Mouse (Mus musculus): ENCODE data around the gene Galk1. TPM values are rescaled to one million over a fixed set of nuclear protein-coding genes. Genes with fewer than 3 reads are reported as not detected.
"Not testable (repeated sequence)": the region's sequence is repeated elsewhere in the genome, so short reads cannot be mapped to it uniquely, and the experiment has no call there.

Gene Galk1
- polyA plus RNA-seq, 1 experiment from 2014 or later, result 65.5 TPM

DNA sequence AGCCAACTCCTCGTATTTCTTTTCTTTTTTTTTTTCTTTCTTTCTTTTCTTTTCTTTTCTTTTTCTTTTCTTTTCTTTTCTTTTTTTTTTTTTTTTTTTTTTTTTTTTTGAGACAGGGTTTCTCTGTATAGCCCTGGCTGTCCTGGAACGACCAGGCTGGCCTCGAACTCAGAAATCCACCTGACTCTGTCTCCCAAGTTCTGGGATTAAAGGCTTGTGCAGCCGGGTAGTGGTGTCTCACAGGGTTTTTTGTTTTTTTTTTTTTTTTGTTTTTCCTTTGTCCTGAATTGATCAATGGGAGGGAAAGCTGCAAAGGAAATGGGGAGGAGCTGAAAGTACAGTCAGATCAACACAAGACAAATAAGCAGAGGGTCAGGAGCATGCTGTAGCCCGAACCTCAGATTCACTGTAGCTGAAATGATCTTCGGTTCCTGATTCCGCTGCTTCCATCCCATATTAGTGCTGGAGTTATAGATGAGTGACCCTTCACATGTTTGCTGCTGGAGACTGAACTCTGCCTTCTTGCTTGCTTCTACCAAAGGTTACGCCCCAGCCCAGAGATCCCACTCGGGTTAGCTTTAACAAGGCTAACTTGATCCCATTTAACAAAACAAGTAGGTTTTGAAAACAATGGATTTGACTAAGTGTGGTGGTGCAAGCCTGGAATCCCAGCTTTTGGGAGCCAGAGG lies 15.8 kb upstream of the Galk1 start:
- Histone ChIP-seq H3K4me3 (no peak overlapping the region), H3K36me3 (no peaks in the 10 kb centered on the region), H3K4me2 (no peak overlapping the region), H3K9ac (no peak overlapping the region), H3K4me1 (replicated peaks) (peaks cover 27% of the 10 kb centered on the region), H3K9me3 (no peaks in the 10 kb centered on the region), H3K27me3 (no peaks in the 10 kb centered on the region), H3K27ac (no peak overlapping the region)
- no peak for ATAC-seq (ENCODE audit: low FRiP score)
- WGBS, result 77% methylated on average over 9 of the region's 9 CpGs

DNA sequence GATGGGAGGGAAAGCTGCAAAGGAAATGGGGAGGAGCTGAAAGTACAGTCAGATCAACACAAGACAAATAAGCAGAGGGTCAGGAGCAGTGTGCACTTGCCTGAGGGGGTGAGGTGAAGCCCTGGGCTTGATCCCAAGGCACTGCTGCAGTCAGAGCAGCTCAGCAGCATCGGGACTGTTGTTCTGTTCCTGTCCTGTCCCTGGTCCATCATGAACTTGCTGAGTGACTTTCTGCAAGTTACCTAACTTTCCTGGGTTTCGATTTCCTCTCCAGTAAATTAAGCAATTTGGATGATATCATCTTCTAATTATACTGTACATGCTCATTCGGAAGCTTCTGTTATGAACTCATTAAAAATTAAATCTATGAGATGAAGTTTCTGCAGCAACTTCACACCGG lies 15.2 kb upstream of the Galk1 start, which contains the start of gene H3f3b:
H3f3b (minus strand) TSS at position 207 of the 400 bp plus-strand sequence.
- no peak within 1 kb of the TSS for H3K4me2 ChIP-seq
- no peak within 1 kb of the TSS for H3K27ac ChIP-seq
- H3K9me3 ChIP-seq, result no peaks in the 10 kb centered on the region
- no peak within 1 kb of the TSS for H3K9ac ChIP-seq
- H3K36me3 ChIP-seq, result no peaks in the 10 kb centered on the region
- no peaks in the 10 kb centered on the region for H3K27me3 ChIP-seq
- 83% methylated on average over 4 of the region's 4 CpGs for WGBS
- ATAC-seq (ENCODE audit: low FRiP score), result no peak
- peaks cover 23% of the 10 kb centered on the region for H3K4me1 ChIP-seq (replicated peaks)
- no peak within 1 kb of the TSS for H3K4me3 ChIP-seq

DNA sequence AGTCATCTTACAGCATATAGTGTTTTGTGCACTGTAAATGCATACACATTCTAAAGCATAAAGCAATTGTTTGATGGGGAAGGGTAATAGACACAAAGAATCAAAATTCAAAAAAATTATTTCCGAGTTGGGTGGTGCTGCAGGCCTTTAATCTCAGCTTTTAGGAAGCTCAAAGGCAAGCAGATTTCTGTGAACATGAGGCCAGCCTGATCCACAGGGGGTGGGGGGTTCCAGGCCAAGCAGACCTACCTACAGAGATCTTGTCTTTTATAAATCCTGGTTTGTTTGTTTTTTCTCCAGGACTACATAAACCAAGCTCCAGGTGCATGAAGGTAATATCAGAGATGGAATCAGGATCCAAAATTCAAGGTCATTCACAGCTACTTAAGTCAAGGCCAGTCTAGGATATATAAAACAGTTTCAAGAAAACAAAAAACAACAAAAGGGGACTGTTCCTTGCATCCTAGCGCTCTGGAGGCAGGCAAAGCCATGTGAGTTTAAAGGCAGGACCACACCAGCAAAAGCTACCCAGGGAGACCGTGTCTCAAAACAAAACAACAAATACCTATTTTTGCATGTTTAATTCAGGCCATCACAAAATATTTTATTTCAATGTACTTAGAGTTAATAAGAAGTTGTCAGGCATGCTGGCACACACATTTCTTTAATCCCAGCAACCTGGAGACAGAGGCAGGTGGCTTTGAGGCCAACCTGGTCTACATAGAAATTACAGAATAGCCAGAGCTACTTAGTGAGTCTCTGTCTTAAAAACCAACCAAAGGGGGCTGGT lies 12.7 kb upstream of the Galk1 start:
- no peak for ATAC-seq (ENCODE audit: low FRiP score)
- H3K36me3 ChIP-seq, result peaks cover 17% of the 10 kb centered on the region

DNA sequence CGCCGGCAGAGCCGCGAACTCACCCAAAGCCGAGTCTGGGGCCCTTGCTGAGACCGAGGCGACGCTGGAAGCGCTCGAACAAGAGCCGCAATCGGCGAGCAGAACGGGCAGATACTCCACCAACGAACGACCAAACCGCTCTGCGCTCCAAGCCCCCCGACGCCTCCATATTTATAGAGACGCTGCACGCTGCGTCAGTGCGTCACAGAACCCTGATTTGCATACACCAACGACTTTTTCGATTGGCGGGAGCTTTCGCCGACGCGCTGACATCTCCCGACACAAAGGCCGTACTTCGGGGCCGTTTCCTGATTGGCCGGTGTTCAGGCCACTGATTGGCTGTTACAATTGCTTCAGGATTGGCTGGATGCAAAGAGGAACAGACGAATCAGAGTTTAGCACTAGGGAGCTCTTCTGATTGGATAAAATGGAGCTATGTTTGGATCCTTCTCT lies 11.9 kb upstream of the Galk1 start:
- H3K36me3 ChIP-seq, result peaks cover 21% of the 10 kb centered on the region
- H3K27ac ChIP-seq, result peak overlapping the region; percentile 100
- H3K9me3 ChIP-seq, result no peaks in the 10 kb centered on the region
- H3K4me2 ChIP-seq, result peak overlapping the region; percentile 86
- H3K9ac ChIP-seq, result peak overlapping the region; percentile 100
- no peaks in the 10 kb centered on the region for H3K27me3 ChIP-seq
- peaks cover 24% of the 10 kb centered on the region for H3K4me1 ChIP-seq (replicated peaks)
- peak; percentile 95 for ATAC-seq (ENCODE audit: low FRiP score)
- WGBS, result under 1% methylated on average over 36 of the region's 37 CpGs
- peak overlapping the region; percentile 96 for H3K4me3 ChIP-seq

More for the DNA sequence above, 12.7 kb upstream of the Galk1 start:
- Histone ChIP-seq H3K27me3 (no peaks in the 10 kb centered on the region), H3K4me1 (replicated peaks) (peaks cover 23% of the 10 kb centered on the region), H3K4me3 (no peak overlapping the region), H3K9ac (no peak overlapping the region), H3K9me3 (no peaks in the 10 kb centered on the region), H3K4me2 (no peak overlapping the region), H3K27ac (peak overlapping the region; percentile 68)
- 93% methylated on average over 3 of the region's 3 CpGs for WGBS

DNA sequence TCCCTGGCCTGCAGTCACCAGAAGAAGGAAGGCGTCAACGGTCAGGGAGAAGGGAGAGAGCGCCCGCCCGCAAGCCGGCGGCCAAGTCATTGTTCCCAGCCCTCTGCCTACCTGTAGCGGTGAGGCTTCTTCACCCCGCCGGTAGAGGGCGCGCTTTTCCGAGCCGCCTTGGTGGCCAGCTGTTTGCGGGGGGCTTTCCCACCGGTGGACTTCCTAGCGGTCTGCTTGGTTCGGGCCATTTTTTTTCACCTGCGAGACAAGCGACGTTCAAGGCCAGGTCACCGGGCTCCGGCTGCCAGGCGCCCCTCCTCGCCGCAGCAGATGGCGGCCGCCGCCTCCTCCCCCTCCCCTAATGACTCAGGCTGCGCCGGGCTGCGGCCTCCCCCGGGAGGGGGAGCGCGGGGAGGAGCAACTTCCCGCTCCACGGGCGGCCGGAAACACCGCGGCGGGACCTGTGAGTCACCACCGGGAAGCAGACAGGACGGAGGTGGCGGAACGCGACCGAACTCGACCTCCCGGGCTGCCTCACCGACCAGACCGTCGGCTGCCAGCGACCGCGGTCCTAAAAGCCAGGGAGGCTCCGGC lies 11.3 kb upstream of the Galk1 start:
- peak; percentile 71 for ATAC-seq (ENCODE audit: low FRiP score)
- WGBS, result under 1% methylated on average over 55 of the region's 57 CpGs
- peaks cover 21% of the 10 kb centered on the region for H3K36me3 ChIP-seq

DNA sequence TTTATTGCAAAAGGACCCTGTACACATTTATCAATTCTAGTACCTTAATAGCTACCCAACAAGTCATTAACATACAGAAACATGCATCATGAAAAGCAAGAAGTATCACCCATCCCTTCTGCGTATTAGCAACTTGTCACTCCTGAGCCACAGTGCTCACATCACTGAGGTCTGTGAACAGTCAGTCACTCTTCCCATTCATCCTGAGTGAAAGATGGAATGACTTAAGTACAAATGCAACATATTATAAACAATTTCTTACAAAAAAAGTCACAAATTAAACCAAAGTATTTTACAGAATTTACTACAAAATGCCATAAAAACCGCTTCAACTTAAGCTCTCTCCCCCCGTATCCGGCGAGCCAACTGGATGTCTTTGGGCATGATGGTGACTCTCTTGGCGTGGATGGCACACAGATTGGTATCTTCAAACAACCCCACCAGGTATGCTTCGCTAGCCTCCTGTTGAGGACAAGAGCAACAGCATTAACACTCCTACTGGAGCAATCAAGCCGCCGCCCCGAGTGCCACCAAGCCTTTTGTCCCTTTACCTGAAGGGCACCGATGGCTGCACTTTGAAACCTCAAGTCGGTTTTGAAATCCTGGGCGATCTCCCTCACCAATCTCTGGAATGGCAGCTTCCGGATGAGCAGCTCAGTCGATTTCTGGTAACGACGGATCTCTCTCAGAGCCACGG lies 10.7 kb upstream of the Galk1 start:
- peak overlapping the region; percentile 96 for H3K4me3 ChIP-seq
- WGBS, result 8% methylated on average over 18 of the region's 18 CpGs
- H3K4me1 ChIP-seq (replicated peaks), result peaks cover 22% of the 10 kb centered on the region
- peaks cover 21% of the 10 kb centered on the region for H3K36me3 ChIP-seq
- H3K27ac ChIP-seq, result peak overlapping the region; percentile 100
- not testable (repeated sequence) for H3K9me3 ChIP-seq; H3K27me3 ChIP-seq; ATAC-seq (ENCODE audit: low FRiP score)
- peak overlapping the region; percentile 86 for H3K4me2 ChIP-seq
- peak overlapping the region; percentile 100 for H3K9ac ChIP-seq

More for the DNA sequence above, 11.3 kb upstream of the Galk1 start:
- Histone ChIP-seq H3K9ac (peak overlapping the region; percentile 100), H3K9me3 (no peaks in the 10 kb centered on the region), H3K27ac (peak overlapping the region; percentile 100), H3K4me3 (peak overlapping the region; percentile 96), H3K4me1 (replicated peaks) (peaks cover 22% of the 10 kb centered on the region), H3K4me2 (peak overlapping the region; percentile 86), H3K27me3 (no peaks in the 10 kb centered on the region)

DNA sequence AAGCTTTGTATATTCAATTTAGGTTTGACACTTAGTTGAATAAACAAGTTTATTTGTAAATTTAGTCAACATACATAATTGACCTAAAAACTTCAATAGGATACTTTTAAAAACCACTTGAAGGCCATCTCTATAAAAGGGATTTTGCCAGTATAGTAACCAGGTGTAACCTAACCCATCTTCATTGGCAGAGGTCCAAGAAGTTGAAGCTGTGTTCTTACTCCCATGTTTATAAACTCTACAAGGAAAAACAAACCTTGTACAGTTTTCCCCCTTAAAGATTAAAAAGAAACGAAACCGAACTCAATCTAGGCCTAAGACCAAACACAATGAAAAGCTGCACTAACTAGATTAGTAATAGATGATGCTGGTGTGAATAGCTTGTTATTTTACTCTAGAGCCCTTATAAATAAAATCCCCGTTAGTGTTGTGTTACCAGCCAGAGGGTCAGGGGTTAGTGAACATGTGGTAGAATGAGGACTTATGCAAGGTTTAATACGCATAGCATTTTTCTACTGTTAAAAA lies 9.8 kb upstream of the Galk1 start:
- no peak for ATAC-seq (ENCODE audit: low FRiP score)
- Histone ChIP-seq H3K9me3 (no peaks in the 10 kb centered on the region), H3K4me3 (peak overlapping the region; percentile 96), H3K36me3 (peaks cover 21% of the 10 kb centered on the region), H3K27ac (no peak overlapping the region), H3K4me2 (peak overlapping the region; percentile 86), H3K27me3 (no peaks in the 10 kb centered on the region), H3K9ac (peak overlapping the region; percentile 70), H3K4me1 (replicated peaks) (peaks cover 22% of the 10 kb centered on the region)
- 71% methylated on average over 4 of the region's 4 CpGs for WGBS

DNA sequence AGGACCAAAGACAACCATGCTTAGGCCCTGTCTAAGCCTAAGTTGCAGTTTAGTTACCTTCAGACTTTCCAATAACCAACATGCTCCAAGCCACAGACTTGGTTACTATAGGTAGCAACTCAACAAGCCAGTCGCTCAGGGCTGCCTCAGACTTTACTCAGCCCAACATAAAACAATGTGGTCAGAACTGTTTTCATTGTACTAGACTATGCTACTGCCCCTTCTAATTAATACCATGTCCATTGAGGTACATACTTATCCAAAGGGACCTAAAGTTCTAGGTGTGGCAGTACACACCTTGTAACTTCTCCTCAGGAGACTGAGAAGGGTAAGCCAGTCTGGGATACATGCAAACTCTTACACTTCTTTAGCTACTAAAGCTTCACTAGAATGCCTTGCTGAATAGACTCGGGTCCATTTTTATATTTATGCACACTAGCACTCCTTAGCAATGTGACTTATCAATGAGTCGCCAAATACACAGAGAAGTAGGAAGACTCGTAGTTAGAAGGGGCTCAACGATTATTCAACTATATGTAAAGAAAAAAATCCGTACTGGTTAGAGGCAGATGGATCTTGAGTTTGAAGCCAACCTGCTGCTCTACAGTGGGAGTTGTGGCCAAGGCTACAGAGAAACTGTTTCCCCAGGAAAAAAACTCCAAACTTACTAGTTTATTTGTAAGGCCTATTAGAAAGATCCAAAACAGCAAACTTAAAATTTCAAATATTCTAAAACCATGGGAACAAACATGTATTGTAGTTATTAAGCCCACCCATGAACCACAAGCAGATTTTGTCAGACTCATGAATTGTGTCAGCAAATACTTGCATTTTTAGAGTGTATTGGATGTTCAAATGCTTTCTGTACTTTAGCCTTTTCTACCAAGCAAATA lies 9.1 kb upstream of the Galk1 start:
- Histone ChIP-seq H3K9ac (peak overlapping the region; percentile 43), H3K27ac (0 out of 2 replicates have a peak overlapping the region, but pooled peaks have one; percentile 8), H3K27me3 (no peaks in the 10 kb centered on the region), H3K4me2 (peak overlapping the region; percentile 86), H3K9me3 (no peaks in the 10 kb centered on the region), H3K4me1 (replicated peaks) (peaks cover 22% of the 10 kb centered on the region), H3K36me3 (peaks cover 21% of the 10 kb centered on the region), H3K4me3 (peak overlapping the region; percentile 96)
- WGBS, result 84% methylated on average over 6 of the region's 6 CpGs
- no peak for ATAC-seq (ENCODE audit: low FRiP score)

DNA sequence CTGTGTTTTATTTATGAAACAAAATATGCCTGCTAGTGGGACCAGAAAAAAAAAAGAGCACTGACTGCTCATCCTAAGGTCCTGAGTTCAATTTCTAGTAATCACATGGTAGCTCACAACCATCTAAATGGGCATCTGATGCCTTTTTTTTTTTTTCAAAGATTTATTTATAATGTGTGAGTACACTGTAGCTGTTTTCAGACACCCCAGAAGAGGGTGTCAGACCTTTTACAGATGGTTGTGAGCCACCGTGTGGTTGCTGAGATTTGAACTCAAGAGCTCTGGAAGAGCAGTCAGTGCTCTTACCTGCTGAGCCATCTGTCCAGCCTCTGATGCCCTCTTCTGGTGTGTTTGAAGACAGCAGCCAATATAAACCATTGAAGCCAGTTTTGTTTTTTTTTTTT lies 8.0 kb upstream of the Galk1 start:
- peak overlapping the region; percentile 44; the same call in 1 of the 2 replicates for H3K27ac ChIP-seq
- 47% methylated on average over 1 of the region's 1 CpGs for WGBS
- H3K36me3 ChIP-seq, result peaks cover 21% of the 10 kb centered on the region
- peaks cover 22% of the 10 kb centered on the region for H3K4me1 ChIP-seq (replicated peaks)
- H3K4me3 ChIP-seq, result no peak overlapping the region
- no peaks in the 10 kb centered on the region for H3K9me3 ChIP-seq
- no peak overlapping the region for H3K9ac ChIP-seq
- no peak overlapping the region for H3K4me2 ChIP-seq
- no peak for ATAC-seq (ENCODE audit: low FRiP score)
- no peaks in the 10 kb centered on the region for H3K27me3 ChIP-seq

DNA sequence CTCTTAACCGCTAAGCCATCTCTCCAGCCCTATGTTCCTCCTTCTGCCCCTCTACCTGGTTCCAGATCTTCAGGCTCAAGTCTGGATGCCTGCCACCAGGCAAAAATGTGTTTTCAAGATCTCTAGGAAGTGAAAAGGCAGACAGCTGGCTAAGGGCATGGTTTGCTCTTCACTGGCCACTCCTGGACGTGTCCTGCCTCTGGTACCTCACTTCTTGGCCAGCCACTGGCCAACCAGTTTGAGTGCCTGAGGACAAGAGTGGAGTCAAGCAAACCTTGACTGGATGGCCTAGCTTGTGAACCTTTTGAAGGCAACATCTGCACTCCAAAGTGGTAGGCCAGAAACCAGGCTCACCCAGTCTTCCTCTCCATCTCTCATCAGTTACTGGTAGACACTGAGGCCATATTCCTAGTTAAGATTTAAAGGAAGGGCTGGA lies 7.5 kb upstream of the Galk1 start:
- no peaks in the 10 kb centered on the region for H3K27me3 ChIP-seq
- peak overlapping the region; percentile 44; the same call in 1 of the 2 replicates for H3K27ac ChIP-seq
- no peaks in the 10 kb centered on the region for H3K9me3 ChIP-seq
- no peak overlapping the region for H3K9ac ChIP-seq
- H3K4me3 ChIP-seq, result no peak overlapping the region
- ATAC-seq (ENCODE audit: low FRiP score), result no peak
- peaks cover 21% of the 10 kb centered on the region for H3K36me3 ChIP-seq
- H3K4me1 ChIP-seq (replicated peaks), result peaks cover 22% of the 10 kb centered on the region
- 94% methylated on average over 2 of the region's 2 CpGs for WGBS
- no peak overlapping the region for H3K4me2 ChIP-seq

DNA sequence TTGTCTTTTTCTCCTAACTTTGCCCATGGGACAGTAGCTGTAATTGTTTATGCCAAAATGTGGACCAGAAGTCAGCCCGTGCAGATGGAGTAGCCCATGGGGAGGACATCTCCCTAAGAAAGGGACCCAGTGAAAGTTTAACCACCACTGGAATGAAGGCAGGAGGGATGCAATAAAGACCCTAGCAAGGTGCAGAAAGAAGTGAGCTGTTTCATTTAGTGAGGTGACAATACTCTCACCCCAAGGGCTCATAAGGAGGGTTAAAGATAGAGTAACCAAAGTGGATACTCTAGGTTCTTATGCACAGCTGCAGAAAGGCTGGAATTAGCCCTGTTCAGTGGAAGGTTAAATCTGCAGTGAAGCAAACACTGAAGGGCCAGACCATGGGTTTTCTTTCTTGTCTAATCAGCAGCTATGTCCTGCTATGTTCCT lies 6.9 kb upstream of the Galk1 start:
- peaks cover 21% of the 10 kb centered on the region for H3K36me3 ChIP-seq
- H3K27me3 ChIP-seq, result no peaks in the 10 kb centered on the region
- no peak overlapping the region for H3K9ac ChIP-seq
- H3K4me2 ChIP-seq, result no peak overlapping the region
- no peaks in the 10 kb centered on the region for H3K9me3 ChIP-seq
- peaks cover 26% of the 10 kb centered on the region for H3K4me1 ChIP-seq (replicated peaks)
- no peak overlapping the region for H3K27ac ChIP-seq
- 32% methylated on average over 1 of the region's 1 CpGs for WGBS
- H3K4me3 ChIP-seq, result no peak overlapping the region
- ATAC-seq (ENCODE audit: low FRiP score), result no peak

Data from hindbrain, embryonic 13.5 days (tissue).